Mouse (Mus musculus): ENCODE measurements around the gene Camta1. TPM values are rescaled to one million over a fixed set of nuclear protein-coding genes. Genes with fewer than 3 reads are reported as not detected.

Gene Camta1
- total RNA-seq, 2 experiments from 2014 or later, result 40.1 to 77.9 TPM

DNA sequence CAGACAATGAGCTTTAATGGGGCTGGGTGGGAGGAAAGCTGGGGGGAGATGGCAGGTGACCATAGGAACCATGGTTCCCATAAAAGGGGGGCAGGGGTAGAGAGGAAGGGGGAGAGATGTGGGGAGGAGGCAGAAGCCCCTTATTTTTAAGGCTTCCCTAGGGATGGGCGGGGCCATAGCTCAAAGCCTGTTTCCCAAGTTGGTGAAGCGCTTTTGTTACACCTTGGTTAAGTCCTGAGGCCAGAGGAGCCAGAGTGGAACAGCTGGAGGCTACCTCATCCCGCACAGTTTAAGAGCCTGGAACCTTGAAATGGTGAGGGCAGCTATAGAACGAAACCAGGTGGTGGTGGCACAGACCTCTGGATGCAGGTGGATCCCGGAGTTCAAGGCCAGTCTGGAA is 973.8 kb downstream of the Camta1 start:
- no peak for ATAC-seq (replicated peaks; ENCODE audit: poor library complexity)

- ATAC-seq (replicated peaks; ENCODE audit: poor library complexity), result 0 out of 2 replicates have a peak, but pooled peaks have one; percentile 44
These were observed 979.0 kb downstream of the Camta1 start for GRCm38 (mm10) chr4:150882632-150883031.

DNA sequence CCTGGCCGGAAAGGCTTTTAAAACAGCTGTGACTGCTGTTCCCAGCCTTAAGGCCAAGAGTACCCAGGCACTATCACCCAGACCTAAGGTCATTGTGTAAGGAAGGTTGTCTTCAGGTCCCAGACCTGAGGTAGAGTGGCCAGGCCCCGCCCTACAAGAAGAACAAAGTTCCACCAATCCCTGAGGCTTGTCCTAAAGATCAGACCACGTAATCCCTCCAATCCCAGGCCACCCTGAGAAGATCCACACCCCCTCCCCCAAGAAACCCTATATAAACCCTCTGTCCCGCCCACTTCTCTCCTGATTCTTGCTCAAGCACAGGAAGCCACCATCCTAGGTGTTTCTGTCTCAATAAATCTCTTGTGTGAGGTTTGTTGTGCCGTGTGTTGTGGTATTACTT is 981.3 kb downstream of the Camta1 start:
- ATAC-seq (replicated peaks; ENCODE audit: poor library complexity), result no peak

DNA sequence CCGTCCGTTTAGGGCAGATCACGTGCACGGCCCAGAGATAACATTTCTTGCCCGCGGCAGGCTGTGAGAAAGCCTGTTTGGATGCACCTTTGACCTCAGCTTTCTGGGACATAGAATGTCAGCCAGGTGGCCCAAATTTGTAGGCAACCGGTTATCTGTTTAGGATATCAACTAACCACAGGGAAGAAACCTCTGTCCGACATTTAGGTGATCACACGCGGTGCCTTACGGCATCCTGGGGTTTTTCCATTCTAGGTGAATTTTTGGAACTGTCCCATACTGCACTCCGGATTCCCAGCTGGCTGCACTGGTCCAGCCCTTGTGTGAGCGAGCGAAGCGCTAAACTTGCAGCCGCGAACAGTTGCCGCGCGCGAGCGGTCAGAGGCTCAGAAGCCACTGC is 982.0 kb downstream of the Camta1 start:
- ATAC-seq (replicated peaks; ENCODE audit: poor library complexity), result no peak

DNA sequence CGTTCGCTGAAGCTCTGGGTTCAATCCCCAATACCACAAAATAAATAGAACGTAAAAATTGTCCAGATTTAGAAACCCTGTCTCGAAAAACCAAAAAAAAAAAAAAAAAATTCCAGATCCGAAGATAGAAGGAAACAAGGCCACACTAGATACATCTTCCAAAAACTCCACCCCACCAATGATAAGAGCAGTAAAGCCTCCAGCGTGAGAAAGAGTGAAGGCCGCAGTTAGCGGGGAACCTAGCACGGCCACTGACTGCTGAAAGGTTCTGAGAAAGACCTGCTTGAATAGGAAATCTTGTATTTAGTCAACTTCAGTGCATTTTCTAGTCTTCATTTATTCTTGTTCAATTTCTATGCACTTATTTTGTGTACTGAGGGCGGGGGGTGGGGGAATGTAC is 986.3 kb downstream of the Camta1 start:
- ATAC-seq (replicated peaks; ENCODE audit: poor library complexity), result no peak

DNA sequence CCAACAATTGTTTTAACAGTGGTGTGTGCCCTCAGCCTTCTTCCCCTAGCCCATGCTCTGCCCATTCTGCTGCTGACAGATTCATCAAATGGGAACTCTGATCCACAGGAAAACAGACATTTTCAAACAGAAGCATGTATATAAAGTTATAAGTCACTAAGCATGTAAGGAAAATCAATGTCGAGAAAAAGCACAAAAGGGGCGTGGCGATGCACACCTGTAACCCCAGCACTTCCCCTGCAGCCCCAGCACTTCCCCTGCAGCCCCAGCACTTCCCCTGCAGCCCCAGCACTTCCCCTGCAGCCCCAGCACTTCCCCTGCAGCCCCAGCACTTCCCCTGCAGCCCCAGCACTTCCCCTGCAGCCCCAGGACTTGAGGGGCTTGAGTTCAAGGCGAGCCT is 987.3 kb downstream of the Camta1 start:
- 0 out of 2 replicates have a peak, but pooled peaks have one; percentile 14 for ATAC-seq (replicated peaks; ENCODE audit: poor library complexity)

- ATAC-seq (replicated peaks; ENCODE audit: poor library complexity), result no peak
These were observed 989.0 kb downstream of the Camta1 start for GRCm38 (mm10) chr4:150872681-150873080.

- ATAC-seq (replicated peaks; ENCODE audit: poor library complexity), result no peak
These were observed 989.5 kb downstream of the Camta1 start for GRCm38 (mm10) chr4:150872139-150872651.

DNA sequence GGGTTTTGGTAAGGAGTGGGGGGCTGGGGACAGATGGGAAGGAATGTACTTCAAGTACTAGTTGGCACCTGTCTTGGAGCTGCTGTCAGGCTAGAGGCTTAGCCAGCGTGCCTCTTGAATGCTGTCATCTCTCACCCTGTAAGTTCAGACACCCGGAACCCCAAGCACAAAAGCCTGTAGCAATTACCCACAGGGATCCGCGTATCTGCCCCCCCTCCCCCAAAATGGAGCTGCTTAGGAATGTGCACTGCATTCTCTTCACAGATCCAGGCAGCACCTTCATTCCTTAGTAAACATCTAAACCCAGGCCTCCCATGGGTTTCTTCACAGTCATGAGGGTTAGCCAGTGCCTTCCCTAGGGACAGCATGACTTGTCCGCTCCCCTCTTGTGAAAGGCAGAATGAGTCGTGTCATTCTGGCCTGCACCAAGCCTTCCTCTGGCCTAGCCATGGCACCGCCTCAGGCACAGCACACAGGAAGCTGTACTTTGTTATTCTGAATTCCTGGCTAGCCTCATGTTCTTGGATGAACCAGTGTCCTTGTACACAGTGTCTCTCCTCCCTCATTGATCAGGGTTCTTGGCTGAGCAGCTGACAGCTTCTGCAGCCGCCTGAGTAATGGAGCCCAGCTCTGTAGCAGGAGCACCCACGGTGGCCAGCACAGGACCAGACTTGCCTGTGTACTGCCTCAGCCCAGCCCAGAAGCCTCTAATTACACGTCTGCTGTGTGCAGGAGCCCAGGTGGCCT is 990.1 kb downstream of the Camta1 start:
- no peak for ATAC-seq (replicated peaks; ENCODE audit: poor library complexity)

GRCm38 (mm10) chr4:150870963-150871391 is 990.7 kb downstream of the Camta1 start:
- no peak for ATAC-seq (replicated peaks; ENCODE audit: poor library complexity)

GRCm38 (mm10) chr4:150869276-150870197 is 992.1 kb downstream of the Camta1 start:
- ATAC-seq (replicated peaks; ENCODE audit: poor library complexity), result no peak

GRCm38 (mm10) chr4:150868859-150869258 is 992.8 kb downstream of the Camta1 start:
- ATAC-seq (replicated peaks; ENCODE audit: poor library complexity), result no peak

DNA sequence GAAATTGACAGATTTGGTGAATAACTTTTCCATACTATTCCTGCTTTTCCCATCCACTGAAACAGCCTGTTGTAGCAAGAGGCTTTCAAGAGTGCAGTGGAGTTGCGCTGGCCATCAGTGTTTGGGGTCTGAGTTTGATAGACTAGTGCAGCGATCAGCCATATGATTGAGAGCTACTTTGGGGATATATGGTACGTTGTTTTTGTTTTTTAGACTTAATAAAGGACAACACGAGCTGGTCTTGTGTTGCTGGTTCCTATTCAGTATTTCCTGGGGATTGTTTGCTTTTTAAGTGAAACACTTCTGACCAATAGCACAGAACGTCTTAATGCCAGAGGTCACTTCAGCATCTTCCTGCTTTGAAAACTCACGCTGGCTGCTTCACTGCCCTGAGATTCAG is 993.5 kb downstream of the Camta1 start:
- ATAC-seq (replicated peaks; ENCODE audit: poor library complexity), result no peak

Other genes starting within 250 kb of the Camta1 start
- gene Dnajc11, start 71.8 kb upstream of the Camta1 start, total RNA-seq (2015), result 35.5 and 45.2 TPM in 2 replicates
- 89.2 and 106 TPM in 2 replicates for gene Dnajc11, start 71.8 kb upstream of the Camta1 start, total RNA-seq (2017)
- 7.2 and 8.0 TPM in 2 replicates for gene Thap3, start 127.1 kb upstream of the Camta1 start, total RNA-seq (2015)
- 6.1 and 6.4 TPM in 2 replicates for gene Thap3, start 127.1 kb upstream of the Camta1 start, total RNA-seq (2017)
- gene Phf13, start 134.4 kb upstream of the Camta1 start, total RNA-seq (2015), result 2.8 and 4.6 TPM in 2 replicates
- 1.0 and 2.7 TPM in 2 replicates for gene Phf13, start 134.4 kb upstream of the Camta1 start, total RNA-seq (2017)
- 3.4 and 3.6 TPM in 2 replicates for gene Klhl21, start 146.9 kb upstream of the Camta1 start, total RNA-seq (2015)
- gene Klhl21, start 146.9 kb upstream of the Camta1 start, total RNA-seq (2017), result 6.6 and 7.9 TPM in 2 replicates
- gene Zbtb48, start 165.8 kb upstream of the Camta1 start, total RNA-seq (2015), result 7.4 and 10.3 TPM in 2 replicates
- gene Zbtb48, start 165.8 kb upstream of the Camta1 start, total RNA-seq (2017), result 4.8 and 6.6 TPM in 2 replicates
- gene Tas1r1, start 176.7 kb upstream of the Camta1 start, total RNA-seq (2015), result 0.71 and 0.91 TPM in 2 replicates
- 1.2 and 3.2 TPM in 2 replicates for gene Tas1r1, start 176.7 kb upstream of the Camta1 start, total RNA-seq (2017)
- 26.9 and 28.4 TPM in 2 replicates for gene Nol9, start 177.4 kb upstream of the Camta1 start, total RNA-seq (2015)
- gene Nol9, start 177.4 kb upstream of the Camta1 start, total RNA-seq (2017), result 33.4 and 35.1 TPM in 2 replicates
- gene Plekhg5, start 210.6 kb upstream of the Camta1 start, total RNA-seq (2015), result 0.66 and 1.2 TPM in 2 replicates
- gene Plekhg5, start 210.6 kb upstream of the Camta1 start, total RNA-seq (2017), result 1.6 and 2.6 TPM in 2 replicates

Measured in megakaryocyte progenitor cell, adult 5-6 weeks (primary cell).